Mouse (Mus musculus) E14TG2a.4 (cell line): Measurements from ENCODE around the gene Aco2.

Source experiments
- CTCF ChIP-seq: conservative IDR thresholded peaks from 2 replicates; pipeline ENCODE4 v1.5.1; 2014; ENCODE audit warnings: low read length
- POU5F1 ChIP-seq: IDR thresholded peaks from 2 replicates; pipeline ENCODE4 v1.6.1; 2014; ENCODE audit warnings: low read length, borderline replicate concordance

- TF ChIP-seq CTCF (no peak), POU5F1 (no peak)
Measured at GRCm38 (mm10) chr15:81851375-81851774, 20.7 kb upstream of the Aco2 start.
